Mouse (Mus musculus) left cerebral cortex, adult 2 months (tissue): Measurements from ENCODE around the gene Inpp5a. TPM values are rescaled to one million over a fixed set of nuclear protein-coding genes. Genes with fewer than 3 reads are reported as not detected.

Experiments used
- DNase-seq, 2 experiments: peaks; one replicate each; pipeline ENCODE4 v3.0.0; 2021 to 2022; ENCODE audit warnings: low spot score in 2 of 2, mixed read lengths in 1 of 2; ENCODE audit errors: extremely low spot score in 1 of 2
- H3K27ac ChIP-seq: fragments of 200-600 bp; 2 replicates; pipeline ENCODE4 v1.8.1; 2022
- H3K4me3 ChIP-seq: fragments of 200-600 bp; 2 replicates; pipeline ENCODE4 v1.8.1; 2022
- CTCF ChIP-seq: fragments of 200-600 bp; IDR thresholded peaks from 2 replicates; pipeline ENCODE4 v1.8.1; 2022; ENCODE audit warnings: antibody characterized with exemption, mild to moderate bottlenecking, moderate library complexity
- intact Hi-C: fragments of 180-260 bp; cut with DNase I; formaldehyde crosslinking; loops from one replicate; pipeline ENCODE4 v1.15.1; 2025
- total RNA-seq, 2 experiments: library from RNA; stranded (reverse); gene quantifications; 2 replicates each; pipeline ENCODE4 v1.2.3; 2021

The Inpp5a gene
- total RNA-seq, 2 experiments from 2014 or later = 56.6 to 58.5 TPM

DNA sequence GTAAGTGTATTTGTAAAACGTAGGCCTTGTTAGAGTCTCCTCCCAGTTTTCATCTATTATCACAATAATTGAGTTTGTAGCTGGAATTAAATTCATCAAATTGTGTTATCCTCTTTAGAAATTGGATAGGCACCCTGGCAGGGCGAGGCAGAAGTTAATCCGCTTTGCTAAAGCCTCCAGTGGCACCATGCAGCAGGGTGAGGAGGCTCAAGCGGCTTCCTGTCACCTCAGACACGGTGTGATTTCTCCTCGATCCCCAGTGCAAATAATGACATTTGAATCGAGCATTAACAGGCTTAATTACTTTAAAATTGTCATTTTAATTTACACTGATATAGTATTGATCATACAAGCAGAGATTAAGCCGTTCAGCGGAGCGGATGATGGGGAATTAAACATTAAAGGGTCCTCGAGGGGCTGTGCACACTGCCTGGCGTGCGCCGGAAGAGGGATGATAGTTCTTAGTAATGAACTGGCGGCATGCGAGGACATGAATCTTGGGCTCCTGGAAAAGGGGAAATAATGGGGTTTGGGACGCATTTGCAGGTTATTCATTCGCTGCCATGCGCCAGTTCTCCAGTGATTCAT lies 109.2 kb downstream of the Inpp5a start:
- H3K4me3 ChIP-seq = no peak overlapping the region
- DNase-seq = no peak
- no peak overlapping the region for H3K27ac ChIP-seq
- no peak for TF ChIP-seq CTCF
- intact Hi-C loops = loop anchor here (5.0 kb wide), 1 partner anchor 1204 kb away; no protein-coding TSS in a partner anchor

DNA sequence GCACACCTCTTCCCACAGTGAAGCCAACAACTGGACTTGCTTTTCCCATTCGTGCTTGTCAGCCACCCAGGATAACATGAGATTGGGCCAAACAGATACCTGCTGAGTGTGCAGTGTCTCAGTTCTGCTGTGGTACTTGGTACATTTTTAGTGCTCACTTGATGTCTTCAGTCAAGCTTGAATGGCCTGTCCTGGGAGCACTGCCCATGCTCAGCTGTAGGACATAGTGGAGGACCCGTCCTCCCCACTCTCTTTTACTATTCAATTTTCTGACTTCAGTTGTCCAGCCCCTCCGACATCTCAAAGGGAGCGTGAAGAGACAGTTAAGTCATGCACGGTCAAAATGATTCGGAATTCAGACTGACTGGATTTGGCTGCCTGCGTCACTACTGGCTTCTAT lies 115.2 kb downstream of the Inpp5a start:
- Histone ChIP-seq H3K27ac (no peak overlapping the region), H3K4me3 (no peak overlapping the region)
- TF ChIP-seq CTCF = no peak
- no peak for DNase-seq
- intact Hi-C loops = no loop called here

DNA sequence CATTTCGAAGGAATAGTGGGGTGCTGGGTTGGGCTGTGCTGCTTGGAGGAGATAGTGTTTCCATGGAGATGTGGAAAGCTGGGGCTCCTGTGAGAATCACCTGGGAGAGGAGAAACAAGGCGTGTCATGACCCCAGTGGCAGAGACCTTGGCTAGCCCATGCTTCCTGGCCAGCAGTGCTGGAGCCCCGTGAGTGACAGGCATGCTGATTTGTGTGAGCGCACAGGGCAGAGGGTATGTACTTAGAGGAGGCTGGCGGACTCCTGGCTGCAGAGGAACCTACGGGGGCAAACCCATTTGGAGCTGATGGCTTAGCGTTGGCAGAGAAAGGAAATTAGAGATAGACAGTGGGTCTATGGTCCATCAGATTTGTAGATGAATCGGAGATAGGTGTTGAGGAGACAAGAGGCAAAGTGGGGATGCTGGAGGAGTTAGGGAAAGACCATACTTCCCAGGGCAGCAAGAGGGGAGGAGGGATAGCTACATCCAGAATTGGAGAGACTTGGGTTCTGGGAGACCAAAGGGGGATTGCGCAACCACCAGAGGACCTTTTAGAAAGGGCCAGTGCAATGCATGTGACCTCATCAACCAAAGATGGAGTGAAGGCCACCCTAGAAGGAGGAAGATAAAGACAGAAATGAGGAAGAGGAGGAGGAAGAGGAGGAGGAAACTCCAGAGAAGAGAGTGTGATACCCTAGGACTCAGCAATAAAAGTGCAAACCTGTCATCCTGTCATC lies 117.9 kb downstream of the Inpp5a start:
- no peak for TF ChIP-seq CTCF
- no peak overlapping the region for H3K27ac ChIP-seq
- no peak overlapping the region for H3K4me3 ChIP-seq
- no peak for DNase-seq
- intact Hi-C loops = no loop called here

DNA sequence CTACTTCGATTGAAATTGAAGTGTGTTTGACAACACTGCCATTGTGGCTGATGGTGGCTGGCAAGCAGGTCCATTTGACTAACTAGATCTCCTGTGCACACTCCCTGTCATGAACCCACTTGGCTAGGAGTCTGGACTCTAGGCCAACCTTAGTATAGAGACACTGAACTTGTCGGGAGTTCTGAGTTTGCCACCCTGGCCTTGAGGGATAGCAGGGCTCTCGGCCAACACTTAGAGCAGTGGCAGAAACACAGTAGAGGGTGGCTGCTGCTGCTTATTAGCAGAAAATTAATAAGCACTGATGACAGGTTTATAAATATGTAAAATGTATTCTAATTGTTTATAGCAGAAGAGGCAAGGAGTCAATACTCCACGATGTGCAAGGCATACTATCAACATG lies 120.0 kb downstream of the Inpp5a start:
- intact Hi-C loops = no loop called here
- Histone ChIP-seq H3K27ac (no peak overlapping the region), H3K4me3 (no peak overlapping the region)
- no peak for DNase-seq
- TF ChIP-seq CTCF = no peak

DNA sequence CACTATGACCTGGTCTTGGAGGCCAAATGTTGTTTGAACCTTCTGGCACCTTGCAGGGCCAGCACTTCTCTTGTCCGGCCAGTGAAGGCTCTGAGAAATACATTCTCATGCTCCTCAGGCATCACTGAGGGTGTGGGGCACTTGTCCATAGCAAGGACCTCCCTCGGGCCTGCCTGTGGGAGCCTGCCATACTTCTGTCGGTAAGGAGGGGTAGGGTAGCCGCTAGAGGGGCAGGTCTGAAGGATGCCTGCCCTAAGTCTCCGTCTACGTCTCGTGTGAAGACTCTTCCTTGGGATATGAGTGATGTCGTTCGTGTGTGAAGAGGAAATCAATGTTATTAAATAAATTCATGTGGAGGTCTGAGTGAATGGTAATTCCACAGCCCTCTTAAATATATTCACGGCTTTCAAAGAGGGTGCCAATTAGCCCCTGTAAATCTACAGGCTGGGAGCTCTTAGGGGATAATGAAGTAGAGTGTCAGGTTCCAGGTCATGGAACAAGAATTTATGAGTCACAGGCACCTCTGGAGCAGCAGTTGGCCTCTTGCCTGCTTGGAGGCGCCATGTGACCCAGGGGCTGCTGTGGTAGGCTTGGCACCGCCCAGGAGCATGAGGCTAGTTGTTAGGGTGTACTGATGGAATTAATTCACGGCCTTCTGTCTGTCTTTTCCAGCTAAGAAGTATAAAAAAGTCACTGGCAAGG lies 127.2 kb downstream of the Inpp5a start:
- no peak for DNase-seq
- no peak overlapping the region for H3K27ac ChIP-seq
- H3K4me3 ChIP-seq = no peak overlapping the region
- intact Hi-C loops = no loop called here
- TF ChIP-seq CTCF = no peak

DNA sequence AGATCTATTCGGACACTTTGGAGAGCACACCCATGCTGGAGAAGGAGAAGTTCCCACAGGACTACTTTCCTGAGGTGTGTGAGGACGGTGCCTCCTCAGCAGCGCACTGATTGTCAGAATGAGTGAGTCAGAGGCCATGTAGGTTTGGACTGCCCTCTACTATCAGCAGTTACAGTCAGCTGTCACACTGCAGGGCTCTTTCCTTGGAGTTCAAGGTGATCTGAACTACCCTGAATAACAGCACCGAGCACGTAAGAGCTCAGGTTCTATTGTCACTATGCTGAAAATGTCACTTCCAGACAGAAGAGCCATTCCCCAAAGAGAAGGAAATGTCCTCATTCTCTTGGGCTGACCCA lies 127.7 kb downstream of the Inpp5a start:
- intact Hi-C loops = no loop called here
- H3K4me3 ChIP-seq = no peak overlapping the region
- H3K27ac ChIP-seq = no peak overlapping the region
- no peak for DNase-seq
- TF ChIP-seq CTCF = no peak

DNA sequence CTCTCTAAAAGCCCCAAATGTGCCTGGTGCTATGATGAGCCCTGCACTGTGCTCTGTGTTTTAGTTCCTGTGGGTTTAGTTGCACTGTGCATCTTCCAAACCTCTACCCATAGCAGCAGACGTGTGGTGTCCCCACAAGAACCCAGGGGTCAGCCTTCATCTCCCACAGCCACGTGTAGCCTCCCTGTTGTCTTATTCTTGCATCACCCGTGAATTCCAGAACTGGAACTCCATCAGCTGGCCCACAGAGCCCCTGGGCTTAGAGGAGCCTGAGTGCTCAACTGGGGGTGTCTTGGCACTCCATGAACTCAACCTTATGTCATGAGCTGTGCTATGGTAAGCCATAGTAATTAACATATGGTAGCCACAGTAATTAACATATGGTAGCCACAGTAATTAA lies 129.4 kb downstream of the Inpp5a start:
- intact Hi-C loops = no loop called here
- H3K27ac ChIP-seq = no peak overlapping the region
- no peak overlapping the region for H3K4me3 ChIP-seq
- no peak for DNase-seq
- TF ChIP-seq CTCF = no peak

DNA sequence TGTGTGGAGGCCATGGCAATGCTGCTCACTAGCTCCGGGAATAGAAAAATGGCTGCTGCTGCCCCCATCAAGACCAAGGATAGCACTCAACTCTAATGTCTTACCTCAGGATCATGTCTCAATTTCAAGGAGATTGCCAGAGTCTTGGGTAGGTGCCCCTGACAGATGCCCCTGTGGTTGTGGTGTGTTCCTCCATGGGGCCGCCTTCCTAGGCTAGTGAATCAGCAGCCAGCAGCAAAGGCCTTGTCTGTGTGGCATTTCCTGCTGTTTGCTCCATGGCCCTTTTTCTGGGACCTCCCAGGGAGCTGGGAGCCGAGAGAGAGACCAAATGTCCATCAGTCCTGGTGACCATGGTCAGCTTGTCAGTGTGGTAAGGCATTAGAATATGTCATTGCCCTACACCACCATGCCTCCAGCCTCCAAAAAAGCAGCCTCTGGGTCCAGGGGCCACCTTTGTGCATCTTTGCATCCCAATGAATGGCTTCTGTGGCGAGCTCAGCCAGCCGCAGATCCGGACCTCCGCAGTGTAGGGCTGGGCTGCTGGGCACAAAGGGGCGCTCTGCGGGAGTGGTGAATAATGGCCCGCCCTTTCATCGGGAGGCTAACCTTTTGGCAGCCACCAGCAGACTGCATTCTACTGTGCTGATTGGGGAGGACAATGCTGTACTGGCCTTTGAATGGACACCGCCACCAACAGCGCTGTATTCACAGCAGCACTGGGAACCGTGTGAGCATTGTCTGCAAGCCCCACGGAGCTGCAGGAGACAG lies 139.6 kb downstream of the Inpp5a start:
- no peak overlapping the region for H3K4me3 ChIP-seq
- no peak overlapping the region for H3K27ac ChIP-seq
- TF ChIP-seq CTCF = no peak
- intact Hi-C loops = no loop called here
- peak in 1 of 2 experiments; percentile 23 for DNase-seq

DNA sequence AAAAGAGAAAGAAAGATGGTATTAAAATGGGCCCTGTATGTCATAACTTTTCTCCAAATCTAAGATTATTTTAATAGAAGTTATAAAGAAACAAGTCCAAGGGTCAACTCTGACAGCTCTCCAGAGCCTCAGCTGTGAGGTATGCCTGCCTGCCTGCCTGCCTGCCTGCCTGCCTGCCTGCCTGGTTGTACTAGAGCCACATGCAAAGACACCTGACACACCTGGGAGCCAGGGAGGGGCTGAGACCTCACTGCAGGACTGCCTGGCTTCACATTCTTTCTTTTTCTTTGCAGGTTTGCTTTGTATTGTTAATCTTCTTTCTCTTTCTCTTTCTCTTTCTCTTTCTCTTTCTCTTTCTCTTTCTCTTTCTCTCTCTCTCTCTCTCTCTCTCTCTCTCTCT lies 140.3 kb downstream of the Inpp5a start:
- H3K27ac ChIP-seq = no peak overlapping the region
- H3K4me3 ChIP-seq = no peak overlapping the region
- TF ChIP-seq CTCF = no peak
- intact Hi-C loops = no loop called here
- no peak for DNase-seq

DNA sequence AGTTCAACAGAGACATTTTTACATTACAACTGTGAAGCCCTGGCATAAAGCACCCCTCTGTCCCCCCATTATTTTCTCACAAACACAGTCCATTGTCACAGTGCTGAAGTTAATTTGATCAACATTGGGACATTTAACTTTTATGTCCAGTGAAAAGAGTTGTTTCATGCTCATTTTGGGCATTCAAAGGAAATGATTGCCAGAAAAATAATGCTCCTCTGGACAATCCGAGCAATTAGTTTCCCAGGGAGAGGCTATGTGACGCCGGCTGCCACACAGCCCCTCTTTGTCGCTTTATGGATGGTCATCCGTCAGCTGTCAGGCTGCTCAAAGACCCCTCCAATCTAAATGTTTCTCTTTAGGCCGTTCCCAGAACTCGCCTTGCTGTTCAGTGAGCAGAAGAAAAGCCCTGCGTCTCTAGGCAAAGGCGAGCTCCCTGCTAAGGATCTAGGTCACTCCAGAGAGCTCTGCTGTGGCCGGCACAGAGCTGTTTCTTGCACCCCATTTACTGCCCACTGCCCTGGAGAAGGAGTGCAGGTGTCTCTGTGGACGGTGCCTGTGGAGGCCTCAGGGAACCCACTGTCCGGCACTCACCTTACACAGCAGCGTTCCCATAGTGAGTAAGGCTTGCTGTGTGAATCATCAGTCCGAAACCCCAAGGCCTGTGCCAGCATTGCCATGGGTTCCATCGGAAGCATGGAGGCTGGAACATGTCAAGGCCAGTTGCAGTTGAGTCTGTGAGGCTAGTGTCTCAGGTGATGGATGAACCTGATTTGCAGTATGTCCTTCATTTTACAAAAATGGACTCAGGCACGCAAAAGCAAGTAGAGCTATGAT lies 141.9 kb downstream of the Inpp5a start:
- Histone ChIP-seq H3K27ac (no peak overlapping the region), H3K4me3 (no peak overlapping the region)
- DNase-seq = no peak
- TF ChIP-seq CTCF = no peak
- intact Hi-C loops = no loop called here

DNA sequence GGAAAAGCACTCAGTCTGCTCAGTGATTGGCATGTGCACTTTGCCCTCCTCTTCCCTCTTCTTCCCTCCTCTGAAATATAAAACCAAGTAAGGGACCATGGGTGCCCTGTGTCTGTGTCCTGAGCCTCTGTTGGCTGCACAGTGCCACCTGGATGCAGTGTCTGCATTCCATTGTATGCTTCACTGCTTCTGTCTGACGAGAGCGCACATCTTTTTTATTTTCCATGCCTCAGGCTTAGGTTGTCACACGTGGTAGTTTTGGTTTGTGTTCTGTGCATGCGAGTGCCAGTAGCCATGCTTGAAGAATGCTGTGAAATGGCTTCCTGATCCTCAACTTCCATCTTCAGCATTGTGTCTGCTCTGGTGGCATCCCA lies 142.5 kb downstream of the Inpp5a start:
- no peak overlapping the region for H3K4me3 ChIP-seq
- intact Hi-C loops = no loop called here
- DNase-seq = no peak
- TF ChIP-seq CTCF = no peak
- H3K27ac ChIP-seq = no peak overlapping the region
